Mouse (Mus musculus): Measurements from ENCODE around the gene Neurl2. TPM values are rescaled to one million over a fixed set of nuclear protein-coding genes. Genes with fewer than 3 reads are reported as not detected.

Gene Neurl2
- polyA plus RNA-seq, 1 experiment from 2014 or later = 3.9 TPM

DNA sequence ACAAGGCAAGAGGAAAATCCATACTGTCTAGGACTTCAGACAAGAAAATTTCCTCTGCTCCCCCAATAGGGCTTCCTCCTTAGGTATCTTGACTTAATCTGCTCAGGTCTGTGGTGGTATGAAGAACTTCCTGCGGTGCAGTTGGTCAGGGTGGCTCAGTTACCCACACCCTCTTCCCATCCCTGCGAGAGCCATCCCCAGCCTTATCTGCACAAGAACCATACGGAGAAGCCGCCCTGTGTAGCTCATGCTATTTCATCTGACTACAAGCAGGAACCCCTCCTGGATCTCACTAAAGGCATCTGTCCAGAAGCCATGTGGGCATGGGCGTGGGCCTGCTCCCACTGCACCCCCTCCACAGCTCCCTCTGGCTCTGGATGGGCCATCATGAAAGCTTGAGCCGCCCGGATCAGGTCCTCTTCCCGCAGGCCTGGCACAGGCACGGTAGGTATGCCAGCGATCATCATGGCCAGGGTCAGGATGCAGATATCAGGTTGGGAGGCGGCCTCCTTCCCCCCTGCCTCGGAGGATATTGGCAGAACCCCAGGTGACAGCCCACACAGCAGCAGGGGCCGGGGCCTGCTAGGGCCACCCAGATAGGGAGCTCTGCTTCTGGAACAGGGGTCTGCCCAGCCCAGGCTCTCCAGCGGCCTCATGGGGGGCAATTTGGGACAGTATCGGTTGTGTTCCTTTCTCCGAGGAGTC is 6.0 kb downstream of the Neurl2 start:
- Histone ChIP-seq H3K4me1 (ENCODE audit: control insufficient read depth, insufficient read depth, low read length) (peaks cover 6% of the 10 kb centered on the region; the same call in 1 of the 2 replicates), H3K4me3 (ENCODE audit: low read depth, low read length) (no peak overlapping the region), H3K9me3 (replicated peaks; ENCODE audit: control insufficient read depth, low read length) (no peaks in the 10 kb centered on the region), H3K27me3 (replicated peaks; ENCODE audit: control insufficient read depth, insufficient read depth, low read length) (no peaks in the 10 kb centered on the region), H3K4me2 (ENCODE audit: low read length) (no peak overlapping the region), H3K27ac (ENCODE audit: low read depth, low read length) (no peak overlapping the region), H3K9ac (ENCODE audit: low read length) (no peak overlapping the region), H3K36me3 (ENCODE audit: control insufficient read depth, insufficient read depth, low read length) (peaks cover 42% of the 10 kb centered on the region)
- 88% methylated on average over 16 of the region's 16 CpGs for WGBS
- no peak for DNase-seq (ENCODE audit: low spot score)
- no peak for ATAC-seq

DNA sequence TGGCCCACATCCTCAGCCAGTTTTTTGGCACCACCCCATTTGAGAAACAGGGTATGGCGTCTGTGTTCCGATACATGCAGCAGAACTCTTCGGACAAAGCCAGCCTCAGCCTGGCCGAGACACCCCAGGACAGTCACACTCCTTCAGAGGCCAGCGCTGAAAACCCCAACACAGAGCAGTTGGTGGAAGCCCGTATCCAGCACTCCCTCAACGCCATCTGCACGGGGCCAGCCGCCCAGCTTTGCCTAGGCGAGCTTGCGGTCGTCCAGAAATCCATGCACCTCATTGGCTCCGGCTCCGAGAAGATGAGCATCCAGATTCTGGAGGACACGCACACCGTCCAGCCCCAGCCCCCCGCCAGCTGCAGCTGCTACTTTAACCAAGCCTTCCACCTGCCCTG is 7.7 kb downstream of the Neurl2 start:
- no peak overlapping the region for H3K4me2 ChIP-seq (ENCODE audit: low read length)
- no peak for DNase-seq (ENCODE audit: low spot score)
- H3K27ac ChIP-seq (ENCODE audit: low read depth, low read length) = no peak overlapping the region
- H3K4me1 ChIP-seq (ENCODE audit: control insufficient read depth, insufficient read depth, low read length) = peaks cover 9% of the 10 kb centered on the region; the same call in 1 of the 2 replicates
- H3K27me3 ChIP-seq (replicated peaks; ENCODE audit: control insufficient read depth, insufficient read depth, low read length) = no peaks in the 10 kb centered on the region
- 95% methylated on average over 17 of the region's 17 CpGs for WGBS
- H3K9ac ChIP-seq (ENCODE audit: low read length) = no peak overlapping the region
- peaks cover 52% of the 10 kb centered on the region for H3K36me3 ChIP-seq (ENCODE audit: control insufficient read depth, insufficient read depth, low read length)
- no peak for ATAC-seq
- no peak overlapping the region for H3K4me3 ChIP-seq (ENCODE audit: low read depth, low read length)
- H3K9me3 ChIP-seq (replicated peaks; ENCODE audit: control insufficient read depth, low read length) = no peaks in the 10 kb centered on the region

DNA sequence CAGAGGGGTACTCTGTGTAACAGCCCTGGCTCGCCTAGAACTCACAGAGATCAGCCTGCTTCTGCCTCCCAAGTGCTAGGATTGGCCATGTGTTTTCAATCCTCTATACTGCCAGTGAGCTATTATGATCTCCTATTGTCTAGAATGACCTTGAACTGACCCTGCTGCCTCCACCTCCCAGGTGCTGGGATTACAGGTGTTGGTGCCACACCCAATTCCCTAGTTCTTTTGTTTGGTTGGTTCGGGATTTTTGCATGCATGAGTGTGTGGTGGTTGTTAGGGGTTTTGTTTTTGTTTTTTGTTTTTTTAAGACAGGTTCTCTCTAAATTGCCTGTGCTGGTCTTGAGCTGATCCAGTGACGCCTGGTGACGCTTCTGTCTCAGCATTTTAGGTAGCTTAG is 9.3 kb downstream of the Neurl2 start:
- Histone ChIP-seq H3K27me3 (replicated peaks; ENCODE audit: control insufficient read depth, insufficient read depth, low read length) (no peaks in the 10 kb centered on the region), H3K4me3 (ENCODE audit: low read depth, low read length) (no peak overlapping the region), H3K4me1 (ENCODE audit: control insufficient read depth, insufficient read depth, low read length) (peaks cover 9% of the 10 kb centered on the region; the same call in 1 of the 2 replicates), H3K9me3 (replicated peaks; ENCODE audit: control insufficient read depth, low read length) (no peaks in the 10 kb centered on the region), H3K9ac (ENCODE audit: low read length) (no peak overlapping the region), H3K27ac (ENCODE audit: low read depth, low read length) (no peak overlapping the region), H3K36me3 (ENCODE audit: control insufficient read depth, insufficient read depth, low read length) (peaks cover 60% of the 10 kb centered on the region), H3K4me2 (ENCODE audit: low read length) (no peak overlapping the region)
- WGBS = 90% methylated on average over 4 of the region's 4 CpGs
- DNase-seq (ENCODE audit: low spot score) (no peak), ATAC-seq (no peak)

DNA sequence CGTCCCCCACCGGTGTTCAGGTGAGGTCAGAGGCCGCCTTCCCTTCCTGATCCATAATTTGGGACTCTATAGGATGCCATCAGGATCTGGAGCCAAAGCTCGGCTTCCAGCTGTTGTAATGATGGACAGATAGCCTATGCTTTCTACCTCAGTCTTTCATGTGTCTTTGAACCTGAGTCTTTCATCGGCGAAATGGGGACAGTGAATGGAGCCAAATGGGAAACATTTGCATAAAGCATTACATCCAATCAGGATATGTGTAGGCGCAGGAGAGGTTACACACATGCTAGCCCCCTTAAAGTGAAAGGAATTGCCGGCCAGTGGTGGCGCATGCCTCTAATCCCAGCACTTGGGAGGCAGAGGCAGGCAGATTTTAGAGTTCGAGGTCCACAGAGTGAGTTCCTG is 10.1 kb downstream of the Neurl2 start:
- DNase-seq (ENCODE audit: low spot score) (peak; percentile 71), ATAC-seq (peak; percentile 72)
- peak overlapping the region; percentile 92 for H3K27ac ChIP-seq (ENCODE audit: low read depth, low read length)
- H3K9ac ChIP-seq (ENCODE audit: low read length) = peak overlapping the region; percentile 77
- WGBS = 3% methylated on average over 10 of the region's 10 CpGs
- peaks cover 9% of the 10 kb centered on the region; the same call in 1 of the 2 replicates for H3K4me1 ChIP-seq (ENCODE audit: control insufficient read depth, insufficient read depth, low read length)
- H3K36me3 ChIP-seq (ENCODE audit: control insufficient read depth, insufficient read depth, low read length) = peaks cover 55% of the 10 kb centered on the region
- H3K4me2 ChIP-seq (ENCODE audit: low read length) = peak overlapping the region; percentile 58
- H3K4me3 ChIP-seq (ENCODE audit: low read depth, low read length) = peak overlapping the region; percentile 71
- no peaks in the 10 kb centered on the region for H3K9me3 ChIP-seq (replicated peaks; ENCODE audit: control insufficient read depth, low read length)
- no peaks in the 10 kb centered on the region for H3K27me3 ChIP-seq (replicated peaks; ENCODE audit: control insufficient read depth, insufficient read depth, low read length)

DNA sequence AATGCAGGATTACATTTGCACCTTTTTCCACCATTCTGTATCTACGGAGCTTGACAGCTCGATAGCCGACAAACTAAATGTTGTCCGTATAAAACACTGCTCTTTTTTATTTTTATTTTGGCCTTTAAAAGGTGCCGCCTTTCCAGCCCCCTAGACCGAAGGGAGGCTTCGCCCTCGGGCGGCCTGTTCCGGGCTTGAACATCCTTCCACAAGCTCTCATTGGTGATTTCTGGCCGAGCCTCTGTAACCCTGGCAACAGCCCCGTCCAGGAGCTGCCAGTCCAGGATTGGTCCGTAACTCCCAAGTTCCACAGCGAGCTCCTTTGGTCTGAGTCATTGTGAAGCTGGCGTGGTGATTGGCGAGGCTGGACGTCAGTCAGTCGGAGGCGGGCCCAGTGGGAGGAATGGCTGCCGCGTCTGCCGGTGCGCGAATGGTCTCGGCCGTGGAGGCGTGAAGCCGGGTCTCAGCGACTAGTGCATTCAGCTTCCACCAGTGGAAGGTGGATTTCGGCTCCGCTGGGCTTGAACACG is 10.6 kb downstream of the Neurl2 start, which contains the start of gene Zswim1:
TSS of gene Zswim1 (plus strand) at position 51 of the 530 bp plus-strand sequence.
- Histone ChIP-seq H3K27ac (ENCODE audit: low read depth, low read length) (peak within 1 kb of the TSS; percentile 92), H3K4me2 (ENCODE audit: low read length) (peak within 1 kb of the TSS; percentile 58), H3K36me3 (ENCODE audit: control insufficient read depth, insufficient read depth, low read length) (peaks cover 50% of the 10 kb centered on the region), H3K27me3 (replicated peaks; ENCODE audit: control insufficient read depth, insufficient read depth, low read length) (no peaks in the 10 kb centered on the region), H3K9me3 (replicated peaks; ENCODE audit: control insufficient read depth, low read length) (no peaks in the 10 kb centered on the region), H3K9ac (ENCODE audit: low read length) (peak within 1 kb of the TSS; percentile 77), H3K4me1 (ENCODE audit: control insufficient read depth, insufficient read depth, low read length) (peaks cover 9% of the 10 kb centered on the region; the same call in 1 of the 2 replicates), H3K4me3 (ENCODE audit: low read depth, low read length) (peak within 1 kb of the TSS; percentile 71)
- peak; percentile 99 for DNase-seq (ENCODE audit: low spot score)
- WGBS = under 1% methylated on average over 32 of the region's 32 CpGs
- peak; percentile 100 for ATAC-seq

DNA sequence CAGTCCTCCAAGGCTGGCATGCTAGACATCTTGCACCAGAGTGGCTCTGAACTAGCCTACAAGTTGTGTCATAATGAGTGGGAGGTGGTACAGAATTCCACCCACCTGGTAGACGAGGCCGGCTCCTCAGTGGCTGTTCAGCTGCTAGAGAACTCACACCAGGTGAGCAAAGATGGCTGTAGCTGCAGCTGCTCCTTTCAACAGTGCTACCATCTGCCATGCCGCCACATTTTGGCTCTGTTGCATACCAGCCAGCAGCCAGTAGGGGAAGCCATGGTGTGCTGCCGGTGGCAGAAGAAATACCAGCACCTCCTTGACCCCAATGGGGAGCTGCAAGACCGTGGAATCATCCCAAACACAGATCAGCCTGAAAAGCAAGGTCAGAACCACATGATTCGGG is 12.2 kb downstream of the Neurl2 start:
- Histone ChIP-seq H3K4me2 (ENCODE audit: low read length) (no peak overlapping the region), H3K4me1 (ENCODE audit: control insufficient read depth, insufficient read depth, low read length) (peaks cover 9% of the 10 kb centered on the region; the same call in 1 of the 2 replicates), H3K27ac (ENCODE audit: low read depth, low read length) (no peak overlapping the region), H3K4me3 (ENCODE audit: low read depth, low read length) (no peak overlapping the region), H3K27me3 (replicated peaks; ENCODE audit: control insufficient read depth, insufficient read depth, low read length) (no peaks in the 10 kb centered on the region), H3K9me3 (replicated peaks; ENCODE audit: control insufficient read depth, low read length) (no peaks in the 10 kb centered on the region), H3K36me3 (ENCODE audit: control insufficient read depth, insufficient read depth, low read length) (peaks cover 34% of the 10 kb centered on the region), H3K9ac (ENCODE audit: low read length) (no peak overlapping the region)
- ATAC-seq (no peak), DNase-seq (ENCODE audit: low spot score) (no peak)
- 83% methylated on average over 6 of the region's 6 CpGs for WGBS

DNA sequence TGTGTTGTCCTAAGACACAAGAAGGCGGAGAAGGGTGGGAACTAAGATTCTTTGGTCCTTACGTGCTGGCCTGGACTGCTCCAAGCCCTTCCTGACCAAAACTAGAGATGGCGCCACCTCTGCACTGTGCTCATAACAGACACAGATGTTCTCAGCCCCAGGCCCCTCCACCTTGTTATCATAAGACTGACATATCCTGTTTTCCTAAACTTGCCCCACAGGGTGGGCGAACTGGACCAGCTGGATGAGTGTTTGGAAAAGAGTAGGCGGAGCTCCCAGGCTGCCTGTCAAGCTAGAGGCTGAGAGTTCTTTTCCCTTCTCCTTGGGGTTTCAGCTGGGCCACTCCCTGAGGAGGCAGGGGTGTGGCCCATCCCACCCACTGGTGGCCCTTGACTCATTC is 15.6 kb downstream of the Neurl2 start:
- 0 out of 2 replicates have a peak, but pooled peaks cover 5% of the 10 kb centered on the region for H3K4me1 ChIP-seq (ENCODE audit: control insufficient read depth, insufficient read depth, low read length)
- no peak overlapping the region for H3K27ac ChIP-seq (ENCODE audit: low read depth, low read length)
- no peak overlapping the region for H3K9ac ChIP-seq (ENCODE audit: low read length)
- H3K9me3 ChIP-seq (replicated peaks; ENCODE audit: control insufficient read depth, low read length) = no peaks in the 10 kb centered on the region
- no peak overlapping the region for H3K4me2 ChIP-seq (ENCODE audit: low read length)
- no peak for DNase-seq (ENCODE audit: low spot score)
- H3K27me3 ChIP-seq (replicated peaks; ENCODE audit: control insufficient read depth, insufficient read depth, low read length) = no peaks in the 10 kb centered on the region
- 81% methylated on average over 5 of the region's 5 CpGs for WGBS
- no peak for ATAC-seq
- H3K36me3 ChIP-seq (ENCODE audit: control insufficient read depth, insufficient read depth, low read length) = peaks cover 27% of the 10 kb centered on the region
- H3K4me3 ChIP-seq (ENCODE audit: low read depth, low read length) = no peak overlapping the region

DNA sequence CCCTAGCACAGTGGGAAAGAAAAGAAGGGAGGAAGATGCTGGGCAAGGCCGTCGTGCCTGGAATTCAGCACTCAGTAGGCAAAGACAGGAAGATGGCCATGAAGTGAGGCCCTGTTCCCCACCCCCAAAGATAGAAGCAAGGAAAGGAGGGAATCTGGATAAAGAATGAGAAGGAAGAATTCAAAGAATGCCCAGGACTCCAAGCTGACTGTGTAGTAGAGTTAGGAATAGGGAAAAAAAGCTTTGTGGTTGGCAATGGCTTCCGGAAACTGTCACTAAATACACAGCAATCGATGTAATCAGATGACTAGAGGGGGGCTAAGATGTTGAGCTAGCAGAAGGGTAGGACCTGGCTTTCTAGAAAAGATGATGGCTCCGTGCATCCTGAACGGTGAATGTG is 16.1 kb downstream of the Neurl2 start:
- Histone ChIP-seq H3K9me3 (replicated peaks; ENCODE audit: control insufficient read depth, low read length) (no peaks in the 10 kb centered on the region), H3K36me3 (ENCODE audit: control insufficient read depth, insufficient read depth, low read length) (peaks cover 29% of the 10 kb centered on the region), H3K27me3 (replicated peaks; ENCODE audit: control insufficient read depth, insufficient read depth, low read length) (no peaks in the 10 kb centered on the region), H3K27ac (ENCODE audit: low read depth, low read length) (no peak overlapping the region), H3K9ac (ENCODE audit: low read length) (no peak overlapping the region), H3K4me1 (ENCODE audit: control insufficient read depth, insufficient read depth, low read length) (0 out of 2 replicates have a peak, but pooled peaks cover 1% of the 10 kb centered on the region), H3K4me3 (ENCODE audit: low read depth, low read length) (no peak overlapping the region), H3K4me2 (ENCODE audit: low read length) (no peak overlapping the region)
- WGBS = 87% methylated on average over 6 of the region's 6 CpGs
- DNase-seq (ENCODE audit: low spot score) (no peak), ATAC-seq (no peak)

DNA sequence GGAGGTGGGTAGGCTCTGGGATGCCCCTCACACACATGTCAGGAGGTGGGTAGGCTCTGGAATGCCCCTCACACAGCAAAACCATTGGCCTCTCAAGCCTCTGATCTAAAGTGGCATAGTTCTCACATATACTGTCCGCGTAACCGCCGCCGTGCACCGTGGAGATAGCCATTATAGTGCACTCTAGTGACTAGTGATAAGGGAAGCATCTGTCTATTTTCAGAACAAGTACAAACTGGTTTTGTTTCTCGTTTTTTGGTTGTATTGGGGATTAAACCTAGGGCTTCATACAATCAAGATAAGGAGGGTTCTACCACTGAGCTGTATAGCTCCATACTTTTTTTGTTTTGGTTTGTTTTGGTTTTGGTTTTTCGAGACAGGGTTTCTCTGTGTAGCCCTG is 17.4 kb downstream of the Neurl2 start:
- Histone ChIP-seq H3K27me3 (replicated peaks; ENCODE audit: control insufficient read depth, insufficient read depth, low read length) (no peaks in the 10 kb centered on the region), H3K4me1 (ENCODE audit: control insufficient read depth, insufficient read depth, low read length) (no peaks in the 10 kb centered on the region), H3K27ac (ENCODE audit: low read depth, low read length) (no peak overlapping the region), H3K9me3 (replicated peaks; ENCODE audit: control insufficient read depth, low read length) (no peaks in the 10 kb centered on the region), H3K4me3 (ENCODE audit: low read depth, low read length) (no peak overlapping the region), H3K36me3 (ENCODE audit: control insufficient read depth, insufficient read depth, low read length) (peaks cover 22% of the 10 kb centered on the region), H3K9ac (ENCODE audit: low read length) (no peak overlapping the region), H3K4me2 (ENCODE audit: low read length) (no peak overlapping the region)
- ATAC-seq = no peak
- no peak for DNase-seq (ENCODE audit: low spot score)
- WGBS = 92% methylated on average over 8 of the region's 8 CpGs
